Mouse (Mus musculus) adipocyte (in vitro differentiated cells): ENCODE data around the gene Aurkaip1.
A peak's percentile ranks its signal among the peaks of the same experiment; 100 is the strongest.

Experiments
- DNase-seq: peaks from one replicate; pipeline ENCODE4 v3.0.0-alpha.2; 2016; ENCODE audit warnings: low spot score

The Aurkaip1 gene

GRCm38 (mm10) chr4:155829866-155830265, 1.2 kb upstream of the Aurkaip1 start:
- no peak for DNase-seq

DNA sequence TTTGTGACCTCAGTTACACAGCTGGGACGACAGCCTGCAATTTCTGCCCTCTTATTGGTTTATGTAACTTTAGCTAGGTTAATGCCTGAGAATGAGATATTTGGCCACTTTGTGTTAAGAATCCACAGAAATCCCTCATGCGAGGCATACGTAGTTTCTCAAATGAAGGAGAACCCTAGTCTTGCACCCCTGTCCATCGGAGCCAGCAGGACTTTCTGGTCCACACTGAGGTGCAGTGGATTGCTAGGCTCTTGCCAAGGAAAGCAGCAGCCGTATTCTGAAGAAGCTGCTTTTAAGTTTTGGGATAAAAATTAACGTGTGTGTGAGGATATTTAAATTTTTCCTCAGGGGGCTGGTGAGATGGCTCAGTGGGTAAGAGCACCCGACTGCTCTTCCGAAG, 476 bp upstream of the Aurkaip1 start:
- no peak for DNase-seq

- DNase-seq = no peak
These were observed 759 bp downstream of the Aurkaip1 start for GRCm38 (mm10) chr4:155831831-155832230.

DNA sequence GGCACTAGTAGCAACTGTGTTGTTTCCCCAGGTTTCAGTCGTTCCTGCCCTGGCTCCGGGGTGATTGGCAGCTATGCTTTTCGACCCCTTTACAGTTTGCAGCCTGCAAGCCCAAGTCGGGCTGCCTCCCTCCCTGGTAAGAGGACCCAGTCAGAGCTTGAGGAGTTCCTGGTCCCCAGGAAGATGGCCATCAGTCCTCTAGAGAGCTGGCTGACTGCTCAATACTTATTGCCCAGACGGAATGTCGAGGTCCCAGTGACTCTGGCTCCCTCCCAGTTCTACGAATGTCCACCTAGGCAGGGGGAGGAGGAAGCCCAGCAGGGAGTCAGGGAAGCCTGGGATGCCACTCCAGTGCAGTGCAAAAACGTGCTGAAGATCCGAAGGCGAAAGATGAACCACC, 1.2 kb downstream of the Aurkaip1 start:
- DNase-seq = no peak

DNA sequence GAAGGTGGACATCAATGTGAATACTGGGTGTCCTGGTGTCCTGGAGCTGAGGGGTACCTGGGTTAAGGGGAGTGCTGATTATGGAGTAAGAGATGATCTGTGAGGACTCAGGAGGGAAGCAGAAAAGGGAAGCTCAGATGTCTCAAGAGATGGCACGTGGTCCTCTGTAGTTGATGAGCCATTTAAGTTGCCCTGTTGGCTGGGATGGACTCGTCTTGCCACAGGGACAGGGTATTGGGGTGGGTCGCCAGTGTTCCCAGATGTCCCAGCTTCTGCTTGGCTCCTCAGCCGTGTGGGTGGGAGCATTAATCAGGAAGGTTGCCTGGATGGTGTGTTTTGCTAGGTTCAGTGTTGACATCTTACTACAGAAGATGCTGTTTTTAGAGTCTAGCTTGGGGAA, 2.2 kb downstream of the Aurkaip1 start:
- DNase-seq = no peak

- DNase-seq = peak; percentile 93
These were observed 2.8 kb downstream of the Aurkaip1 start for GRCm38 (mm10) chr4:155833836-155834235.

DNA sequence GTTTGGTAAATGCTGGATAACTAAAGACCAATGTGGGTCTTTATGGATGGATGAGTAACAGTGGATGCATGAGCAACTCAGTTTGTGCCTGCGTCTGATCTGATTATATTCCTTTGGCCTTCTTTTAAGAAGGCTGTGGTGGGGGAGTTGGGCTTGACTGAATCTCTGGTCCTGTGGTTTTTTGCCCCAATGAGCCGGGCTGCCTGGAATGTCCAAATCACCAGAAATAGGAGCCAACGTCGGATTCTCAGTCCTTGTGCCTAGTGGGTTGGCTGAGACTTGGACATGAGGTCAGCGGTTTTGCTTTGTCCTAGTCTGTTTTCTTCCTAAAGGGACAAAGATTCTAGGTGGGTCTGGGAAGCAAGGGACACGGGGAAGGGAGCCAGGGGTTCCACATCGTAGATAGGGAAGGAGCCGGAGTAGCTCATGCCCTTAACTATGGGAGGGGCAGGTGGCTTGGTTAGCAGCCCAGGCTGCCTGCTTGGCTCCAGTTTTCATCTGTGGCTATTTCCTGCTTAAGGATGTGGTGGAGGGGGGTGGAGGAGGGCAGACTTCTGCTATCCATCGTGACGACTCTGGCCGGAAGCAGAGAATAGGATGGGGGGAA, 6.4 kb downstream of the Aurkaip1 start:
- peak; percentile 75 for DNase-seq

DNA sequence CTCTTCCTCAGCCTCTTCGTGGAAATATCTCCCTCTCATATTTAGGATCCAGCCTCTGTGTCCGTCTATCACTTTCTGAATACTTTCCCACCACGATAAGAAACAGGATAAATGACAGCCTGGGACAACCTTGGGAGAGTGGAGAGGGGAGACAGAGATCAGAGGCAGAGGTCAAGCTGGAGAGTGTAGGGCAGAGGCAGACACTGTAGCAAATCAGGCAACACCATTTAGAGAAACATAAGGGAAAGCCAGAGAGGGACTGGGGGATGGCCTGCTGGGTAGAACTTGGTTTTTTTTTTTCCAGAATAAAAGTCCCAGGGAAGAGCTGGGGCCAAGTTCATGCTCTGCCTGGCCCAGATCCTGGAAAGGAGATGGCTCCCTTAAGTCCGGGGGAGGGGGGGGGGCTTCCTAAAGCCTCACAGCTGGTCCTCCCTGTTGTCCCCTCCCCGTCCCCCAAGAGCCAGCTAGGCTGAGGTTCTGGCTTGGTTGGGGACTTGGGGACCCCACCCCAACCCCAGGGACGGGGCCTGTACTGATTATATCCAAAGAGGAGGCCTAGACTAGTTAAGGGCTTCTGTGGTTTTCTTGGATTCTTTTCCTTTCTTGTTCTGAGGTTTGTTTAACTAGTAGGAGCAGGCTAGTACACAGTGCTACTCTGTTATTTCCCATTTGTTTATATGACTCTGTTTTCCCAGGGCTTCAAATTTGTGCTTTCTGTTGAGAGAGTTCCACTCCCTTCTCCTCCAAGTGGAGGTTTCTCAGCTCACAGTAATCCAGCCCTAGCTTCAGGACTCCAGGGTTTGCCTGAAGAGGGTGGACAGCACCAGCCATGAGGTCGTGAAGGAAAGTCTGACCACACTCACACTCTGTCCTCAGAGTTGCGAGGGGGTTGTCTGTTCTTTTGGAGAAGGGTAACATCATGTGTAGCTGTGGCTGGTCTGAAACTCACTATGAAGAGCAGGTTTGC, 7.4 kb downstream of the Aurkaip1 start:
- DNase-seq = peak; percentile 85

GRCm38 (mm10) chr4:155839483-155839910, 8.4 kb downstream of the Aurkaip1 start, which contains the start of gene Mxra8:
Mxra8 (plus strand) TSS chr4:155839680.
- peak; percentile 96 for DNase-seq

- peak; percentile 60 for DNase-seq
These were observed 9.3 kb downstream of the Aurkaip1 start for GRCm38 (mm10) chr4:155840076-155841002.

DNA sequence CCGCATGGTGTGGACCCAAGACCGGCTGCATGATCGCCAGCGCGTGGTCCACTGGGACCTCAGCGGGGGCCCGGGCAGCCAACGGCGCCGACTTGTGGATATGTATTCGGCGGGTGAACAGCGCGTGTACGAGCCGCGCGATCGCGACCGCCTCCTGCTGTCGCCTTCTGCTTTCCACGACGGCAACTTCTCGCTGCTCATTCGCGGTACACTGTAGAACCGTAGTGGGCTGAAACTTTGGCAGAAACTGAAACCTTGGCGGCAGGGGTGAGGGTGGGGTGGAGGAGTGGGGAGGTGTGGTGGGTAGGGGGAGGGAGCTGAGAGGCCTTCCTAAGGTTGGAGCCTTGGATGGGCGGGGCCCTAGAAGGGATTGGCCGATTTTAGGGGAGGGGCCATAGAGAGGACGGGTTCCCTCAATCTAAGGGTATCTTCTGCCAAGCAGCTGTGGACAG, 10.0 kb downstream of the Aurkaip1 start:
- peak; percentile 38 for DNase-seq

DNA sequence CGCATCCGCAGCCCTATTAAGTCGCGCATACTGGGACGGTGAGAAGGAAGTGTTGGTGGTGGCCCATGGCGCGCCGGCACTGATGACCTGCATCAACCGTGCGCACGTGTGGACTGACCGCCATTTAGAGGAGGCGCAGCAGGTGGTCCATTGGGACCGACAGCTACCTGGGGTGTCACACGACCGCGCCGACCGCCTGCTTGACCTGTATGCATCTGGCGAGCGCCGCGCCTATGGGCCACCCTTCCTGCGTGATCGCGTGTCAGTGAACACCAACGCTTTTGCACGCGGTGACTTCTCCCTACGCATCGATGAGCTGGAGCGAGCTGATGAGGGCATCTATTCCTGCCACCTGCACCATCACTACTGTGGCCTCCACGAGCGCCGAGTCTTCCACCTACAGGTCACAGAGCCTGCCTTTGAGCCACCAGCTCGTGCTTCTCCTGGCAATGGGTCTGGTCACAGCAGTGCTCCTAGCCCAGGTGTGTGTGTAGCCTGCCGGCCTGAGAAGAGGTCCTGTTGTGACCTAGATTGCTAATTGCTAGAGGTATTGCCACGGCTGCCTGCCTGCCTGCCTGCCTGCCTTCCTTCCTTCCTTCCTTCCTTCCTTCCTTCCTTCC, 10.7 kb downstream of the Aurkaip1 start:
- no peak for DNase-seq

DNA sequence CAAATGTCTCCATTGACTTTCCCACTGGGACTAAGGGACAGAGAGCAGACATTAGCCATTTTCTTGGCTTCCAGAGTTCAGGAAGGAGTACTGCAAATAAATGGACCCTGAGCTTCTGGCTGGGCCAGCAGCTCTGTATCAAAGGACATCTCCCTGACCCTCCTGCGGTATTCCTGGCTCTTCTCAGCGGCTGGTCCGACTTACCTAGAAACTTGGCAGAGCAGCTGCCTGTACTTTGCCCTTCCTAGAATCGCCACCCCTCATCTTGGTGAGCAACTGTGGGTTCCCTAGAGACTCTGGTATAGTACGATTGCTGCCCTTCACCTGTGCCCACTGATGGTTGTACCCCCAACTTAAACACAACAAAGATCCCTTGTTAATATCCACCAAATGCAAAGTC, 12.2 kb downstream of the Aurkaip1 start:
- no peak for DNase-seq

DNA sequence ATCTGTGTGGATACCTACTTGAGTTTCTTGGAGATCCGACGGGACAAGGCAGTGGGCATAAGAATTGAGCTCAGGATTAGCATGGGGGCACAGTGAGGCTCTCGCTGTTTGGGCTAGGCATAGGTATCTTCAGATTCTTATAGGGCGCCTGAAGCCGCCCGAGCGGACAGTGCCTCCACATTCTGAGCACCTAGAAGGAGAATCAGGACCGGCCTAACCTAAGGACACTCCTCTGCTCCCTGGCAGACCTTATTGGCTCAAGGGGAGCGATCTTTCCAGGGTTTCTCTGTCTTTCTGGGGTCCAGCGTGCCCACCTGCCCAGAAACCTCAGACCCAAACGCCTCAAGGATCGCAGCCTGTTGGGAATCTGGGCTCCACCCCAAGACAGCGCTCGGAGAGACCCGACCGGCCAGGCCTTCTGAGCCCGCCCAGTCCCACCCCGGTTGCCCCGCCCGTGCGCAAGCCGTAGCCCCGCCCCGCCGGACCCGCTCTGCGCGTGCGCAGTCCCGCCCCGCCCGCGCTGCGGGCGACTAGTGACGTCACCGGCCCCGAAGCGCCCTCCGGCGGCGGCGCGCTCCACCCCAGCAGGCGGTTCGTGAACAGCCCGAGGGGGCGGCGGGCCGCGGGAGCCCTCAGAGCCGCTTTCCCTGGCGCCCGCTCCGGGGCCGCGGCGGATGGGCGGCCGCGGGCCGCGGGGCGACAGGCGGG, 16.0 kb downstream of the Aurkaip1 start, which contains the start of gene Dvl1:
TSS of gene Dvl1 (plus strand) at position 532 of the 708 bp plus-strand sequence.
- peak; percentile 86 for DNase-seq

DNA sequence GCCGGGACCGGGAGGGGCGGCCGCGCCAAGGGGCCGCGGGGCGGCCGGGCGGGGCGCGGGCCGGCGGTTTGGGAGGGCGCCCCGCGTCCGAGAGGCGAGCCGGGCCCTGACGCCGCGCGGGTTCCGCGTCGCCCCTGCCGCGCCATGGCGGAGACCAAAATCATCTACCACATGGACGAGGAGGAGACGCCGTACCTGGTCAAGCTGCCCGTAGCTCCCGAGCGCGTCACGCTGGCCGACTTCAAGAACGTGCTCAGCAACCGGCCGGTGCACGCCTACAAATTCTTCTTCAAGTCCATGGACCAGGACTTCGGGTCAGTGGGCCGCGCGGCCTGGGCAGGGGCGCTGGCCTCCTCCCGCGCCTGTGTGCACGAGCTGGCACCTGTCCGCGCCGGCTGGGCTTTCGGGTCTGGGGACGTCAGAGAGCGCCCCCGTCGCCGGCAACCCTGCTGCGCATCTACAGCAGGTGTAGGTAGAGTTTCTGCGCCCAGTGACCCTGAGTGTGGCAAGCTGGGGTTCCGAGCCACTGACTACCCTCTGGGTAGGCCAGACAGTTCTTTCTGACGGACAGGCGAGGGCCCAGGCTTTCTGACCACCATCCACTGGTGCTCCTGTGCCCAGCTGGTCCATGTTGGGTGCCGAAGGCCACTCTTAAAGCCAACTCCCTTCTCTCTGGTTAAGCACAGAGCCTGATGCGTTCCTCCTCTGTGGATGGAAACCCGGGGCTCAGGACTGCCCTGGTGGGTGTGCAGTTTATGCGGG, 16.7 kb downstream of the Aurkaip1 start:
- DNase-seq = peak; percentile 27

DNA sequence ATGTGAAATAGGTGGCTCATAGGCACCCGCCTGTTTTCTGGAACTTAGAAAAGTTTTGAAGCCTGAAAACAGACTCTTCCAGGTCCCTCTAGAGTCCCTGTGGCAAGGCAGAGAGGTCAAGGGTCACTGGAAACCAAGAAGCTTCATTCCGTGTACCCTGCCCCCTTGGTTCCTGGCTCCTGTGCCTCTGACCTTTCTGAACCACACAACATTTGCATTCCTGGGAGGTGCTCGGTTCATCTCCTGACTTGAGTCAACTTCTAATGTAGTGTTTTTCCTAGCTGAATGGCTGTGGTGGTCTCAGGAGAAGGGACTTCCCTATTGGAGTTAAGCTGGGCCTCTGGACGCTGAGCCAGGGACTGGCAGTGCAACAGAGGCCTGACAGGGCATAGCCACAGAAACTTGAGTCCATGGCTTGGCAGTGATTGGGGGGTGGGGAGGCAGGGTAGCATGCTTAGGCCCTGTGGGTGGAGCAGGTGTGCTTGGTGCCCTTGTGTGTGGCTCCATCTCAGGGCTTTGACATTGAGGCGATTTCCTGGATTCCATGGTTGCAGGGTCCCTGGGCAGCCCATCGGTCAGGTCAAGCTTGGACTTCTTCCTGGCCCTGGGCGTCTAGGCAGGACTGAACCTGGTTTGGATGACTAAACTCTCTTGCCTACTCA, 17.5 kb downstream of the Aurkaip1 start:
- peak; percentile 31 for DNase-seq

DNA sequence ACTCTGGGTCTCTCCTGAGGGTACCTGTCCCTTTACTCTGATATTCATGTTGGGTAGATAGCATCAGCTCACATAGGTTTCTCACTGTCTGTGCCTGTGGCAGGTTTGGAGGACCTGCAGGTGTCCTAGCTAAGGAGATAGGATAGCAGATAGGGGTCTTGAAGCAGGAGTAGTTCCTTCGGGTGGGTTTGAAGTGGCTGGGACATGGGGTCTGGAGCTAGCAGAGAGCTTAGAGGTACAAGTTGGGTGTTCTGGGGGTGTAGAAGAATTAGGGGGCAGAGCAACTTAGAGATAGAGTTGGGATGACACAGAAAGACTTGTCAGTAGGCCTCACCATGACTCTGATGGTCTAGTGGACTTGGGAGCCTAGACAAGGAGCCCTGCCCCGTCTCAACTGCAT, 18.3 kb downstream of the Aurkaip1 start:
- DNase-seq = no peak

DNA sequence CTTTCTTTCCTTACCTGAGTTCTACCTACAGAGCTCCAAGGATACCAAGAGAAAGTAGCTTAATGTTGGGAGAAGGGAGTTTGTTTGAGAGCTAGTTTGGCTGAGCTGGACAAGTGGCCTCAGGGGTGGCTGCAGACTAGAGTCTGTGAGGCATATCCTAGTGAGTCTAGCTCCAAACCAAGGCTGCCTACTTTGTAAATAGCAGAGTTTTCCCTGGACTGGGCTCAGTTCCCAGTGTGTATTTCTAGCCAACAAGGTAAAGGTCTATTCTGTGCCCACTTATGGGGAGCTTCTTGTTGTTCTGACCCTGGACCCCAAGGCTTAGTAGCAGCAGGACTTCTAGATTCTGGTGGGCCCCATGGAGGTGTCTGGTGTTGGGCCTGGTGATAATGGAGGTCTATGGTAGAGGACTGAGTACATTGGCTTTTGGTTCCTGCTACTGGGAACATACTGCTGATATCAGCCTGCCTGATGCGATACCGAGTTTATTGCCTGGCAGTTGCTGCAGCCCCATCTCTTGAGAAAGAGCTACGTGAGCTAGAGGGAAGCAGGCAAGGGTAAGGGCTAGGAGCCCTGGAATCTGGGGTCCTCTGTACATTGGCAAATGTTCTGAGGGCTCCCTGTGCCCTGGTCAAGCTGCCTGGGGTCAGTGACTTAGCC, 18.9 kb downstream of the Aurkaip1 start:
- no peak for DNase-seq

- DNase-seq = no peak
These were observed 20.3 kb downstream of the Aurkaip1 start for GRCm38 (mm10) chr4:155851368-155851767.
